Comparison of ENCODE assay signal across 9 mouse cellular contexts in the genomic region with DNA sequence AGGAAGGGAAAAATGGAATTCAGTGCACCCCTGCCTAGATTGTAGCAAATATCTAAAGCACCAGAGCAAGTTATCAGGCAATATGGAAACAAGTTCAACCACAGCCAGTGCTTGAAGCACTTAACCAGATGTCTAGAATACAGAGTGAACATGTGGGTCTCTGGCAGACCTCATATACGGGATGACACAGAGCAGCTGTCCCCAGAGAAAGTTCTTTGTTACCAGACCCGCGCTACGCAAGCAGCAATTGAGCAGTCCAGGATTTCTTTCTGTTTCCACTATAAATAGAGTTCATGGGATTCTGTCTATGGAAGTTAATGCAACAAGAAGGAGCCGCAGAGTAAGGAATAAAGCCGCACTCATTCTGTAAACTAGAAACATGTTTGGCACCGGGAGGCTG. TPM values are rescaled to one million over a fixed set of nuclear protein-coding genes. Genes with fewer than 3 reads are reported as not detected.
DNase-seq lines count a peak whose midpoint lies in the region; ATAC-seq and TF ChIP-seq lines count a peak whose summit lies in the region.
"Had no signal": no experiment of that assay in that cellular context is flagged by ENCODE, and none has a peak within 500 bp of the region (broad histone marks: within the 10 kb centered on the region; RNA-seq: fewer than 3 reads in every experiment).

No protein-coding gene starts in this region.

- H3K4me1 ChIP-seq in lung, embryonic 15.5 days, result peaks cover 54% of the 10 kb centered on the region
- peaks cover 60% of the 10 kb centered on the region for H3K4me1 ChIP-seq in heart, embryonic 16.5 days (ENCODE audit: control insufficient read depth, insufficient read depth, low read length)
- peaks cover 18% of the 10 kb centered on the region for H3K4me1 ChIP-seq in stomach, embryonic 14.5 days (ENCODE audit: control insufficient read depth, insufficient read depth, low read length)

- H3K9me3 ChIP-seq in lung, embryonic 15.5 days, result no peaks in the 10 kb centered on the region
- no peaks in the 10 kb centered on the region for H3K9me3 ChIP-seq in heart, embryonic 16.5 days (replicated peaks; ENCODE audit: control insufficient read depth, low read length)
- H3K9me3 ChIP-seq in stomach, embryonic 14.5 days (ENCODE audit: control insufficient read depth, low read depth, low read length), result no peaks in the 10 kb centered on the region

- no peak for TF ChIP-seq CTCF in gastrocnemius, adult 2 months (IDR thresholded peaks at IDR 0.05)

- H3K36me3 ChIP-seq in lung, embryonic 15.5 days, result no peaks in the 10 kb centered on the region
- H3K36me3 ChIP-seq in heart, embryonic 16.5 days (ENCODE audit: control insufficient read depth, insufficient read depth), result no peaks in the 10 kb centered on the region
- no peaks in the 10 kb centered on the region for H3K36me3 ChIP-seq in stomach, embryonic 14.5 days (ENCODE audit: control insufficient read depth, insufficient read depth, low read length)

- H3K27me3 ChIP-seq in lung, embryonic 15.5 days, result no peaks in the 10 kb centered on the region
- no peaks in the 10 kb centered on the region for H3K27me3 ChIP-seq in heart, embryonic 16.5 days (ENCODE audit: control insufficient read depth, insufficient read depth, low read length)
- no peaks in the 10 kb centered on the region for H3K27me3 ChIP-seq in stomach, embryonic 14.5 days (ENCODE audit: control insufficient read depth, insufficient read depth, low read length)

- DNase-seq in gastrocnemius, adult 2 months, result no peak
- DNase-seq in gastrocnemius, postnatal 10 days, result no peak
- no peak for DNase-seq in lung, postnatal 14 days
- no peak for DNase-seq in cerebellum, adult 9-11 months
- no peak for DNase-seq in T-cell, adult 2 months (ENCODE audit: low spot score)
- DNase-seq: thymus, adult 18-20 months had no signal

- 53% methylated on average over 7 of the region's 7 CpGs for WGBS in lung, embryonic 15.5 days
- 34% methylated on average over 7 of the region's 7 CpGs for WGBS in heart, embryonic 16.5 days
- WGBS in stomach, embryonic 14.5 days, result 35% methylated on average over 7 of the region's 7 CpGs

- peak; percentile 60; the same call in 1 of the 2 replicates for ATAC-seq in lung, embryonic 15.5 days (ENCODE audit: borderline replicate concordance, extremely low read depth, low FRiP score, low TSS enrichment)
- no peak for ATAC-seq in heart, embryonic 16.5 days (replicated peaks; ENCODE audit: extremely low read depth, insufficient read depth, low FRiP score)
- ATAC-seq in stomach, embryonic 14.5 days (ENCODE audit: insufficient number of reproducible peaks, insufficient read depth, low FRiP score, low read depth), result peak; percentile 69; the same call in 1 of the 2 replicates

- H3K9ac ChIP-seq in lung, embryonic 15.5 days, result no peak overlapping the region
- H3K9ac ChIP-seq in heart, embryonic 16.5 days (ENCODE audit: low read length), result peak overlapping the region; percentile 59
- H3K9ac ChIP-seq in stomach, embryonic 14.5 days (replicated peaks; ENCODE audit: low read depth, low read length), result no peak overlapping the region

- H3K4me2 ChIP-seq in lung, embryonic 15.5 days, result peak overlapping the region; percentile 20; the same call in 1 of the 2 replicates
- H3K4me2 ChIP-seq in heart, embryonic 16.5 days (ENCODE audit: low read depth, low read length), result peak overlapping the region; percentile 54
- H3K4me2 ChIP-seq in stomach, embryonic 14.5 days (replicated peaks; ENCODE audit: low read depth, low read length), result no peak overlapping the region

- H3K4me3 ChIP-seq in gastrocnemius, adult 2 months, result peak overlapping the region; percentile 68
- no peak overlapping the region for H3K4me3 ChIP-seq in lung, embryonic 15.5 days
- no peak overlapping the region; the same call in 1 of the 2 replicates for H3K4me3 ChIP-seq in heart, embryonic 16.5 days (ENCODE audit: low read length)
- no peak overlapping the region for H3K4me3 ChIP-seq in stomach, embryonic 14.5 days (ENCODE audit: low read depth, low read length)

- intact Hi-C loops in gastrocnemius, adult 2 months (cut with DNase I), result loop anchor here (5.0 to 10.0 kb wide), 3 partner anchors 49 to 214 kb away; no protein-coding TSS in a partner anchor

- peak overlapping the region; percentile 93 for H3K27ac ChIP-seq in gastrocnemius, adult 2 months
- H3K27ac ChIP-seq in lung, embryonic 15.5 days, result peak overlapping the region; percentile 40
- peak overlapping the region; percentile 84 for H3K27ac ChIP-seq in heart, embryonic 16.5 days (ENCODE audit: low read length)
- H3K27ac ChIP-seq in stomach, embryonic 14.5 days (ENCODE audit: low read length), result no peak overlapping the region

RNA-seq across cellular contexts. Expression of gene Slc4a4, which starts 46.8 kb away (rescaled TPM):
- total RNA-seq in gastrocnemius, adult 2 months (2021), result 10 to 100 TPM; 14.0 to 19.8 TPM
- 10 to 100 TPM; 11.3 to 11.7 TPM for total RNA-seq in gastrocnemius, postnatal 10 days (2021)
- 4.8 and 5.4 TPM in 2 replicates for polyA plus RNA-seq in lung, embryonic 15.5 days (2015; fragmentation: Nextera tagmentation; extraction: Ambion mirVana)
- polyA plus RNA-seq in heart, embryonic 16.5 days (2015; fragmentation: Nextera tagmentation; extraction: Ambion mirVana), result 2.8 and 6.7 TPM in 2 replicates
- 4.4 and 5.1 TPM in 2 replicates for polyA plus RNA-seq in stomach, embryonic 14.5 days (2014; fragmentation: Nextera tagmentation; extraction: Ambion mirVana)
